Mouse (Mus musculus): ENCODE data around the gene Pdzrn3. TPM values are rescaled to one million over a fixed set of nuclear protein-coding genes. Genes with fewer than 3 reads are reported as not detected.

Gene Pdzrn3
- total RNA-seq, 2 experiments from 2014 or later, result 18.8 to 21.4 TPM

- no peak for DNase-seq (ENCODE audit: low spot score in 2 of 2)
Observed at GRCm38 (mm10) chr6:101328514-101328913, 49.2 kb downstream of the Pdzrn3 start.

GRCm38 (mm10) chr6:101327741-101328140 is 50.0 kb downstream of the Pdzrn3 start:
- no peak for DNase-seq (ENCODE audit: low spot score in 2 of 2)

- no peak for DNase-seq (ENCODE audit: low spot score in 2 of 2)
Observed at GRCm38 (mm10) chr6:101327196-101327595, 50.5 kb downstream of the Pdzrn3 start.

GRCm38 (mm10) chr6:101325842-101326639 is 51.7 kb downstream of the Pdzrn3 start:
- no peak for DNase-seq (ENCODE audit: low spot score in 2 of 2)

- DNase-seq (ENCODE audit: low spot score in 2 of 2), result no peak
Observed at GRCm38 (mm10) chr6:101322580-101322979, 55.1 kb downstream of the Pdzrn3 start.

- no peak for DNase-seq (ENCODE audit: low spot score in 2 of 2)
Observed at GRCm38 (mm10) chr6:101320386-101320785, 57.3 kb downstream of the Pdzrn3 start.

GRCm38 (mm10) chr6:101319374-101319967 is 58.2 kb downstream of the Pdzrn3 start:
- no peak for DNase-seq (ENCODE audit: low spot score in 2 of 2)

GRCm38 (mm10) chr6:101318530-101318929 is 59.2 kb downstream of the Pdzrn3 start:
- DNase-seq (ENCODE audit: low spot score in 2 of 2), result no peak

GRCm38 (mm10) chr6:101311446-101311845 is 66.3 kb downstream of the Pdzrn3 start:
- DNase-seq (ENCODE audit: low spot score in 2 of 2), result no peak

- no peak for DNase-seq (ENCODE audit: low spot score in 2 of 2)
Observed at GRCm38 (mm10) chr6:101310491-101310890, 67.2 kb downstream of the Pdzrn3 start.

GRCm38 (mm10) chr6:101307964-101308531 is 69.6 kb downstream of the Pdzrn3 start:
- DNase-seq (ENCODE audit: low spot score in 2 of 2), result peak; percentile 62 to 68

- no peak for DNase-seq (ENCODE audit: low spot score in 2 of 2)
Observed at GRCm38 (mm10) chr6:101306834-101307233, 70.9 kb downstream of the Pdzrn3 start.

- no peak for DNase-seq (ENCODE audit: low spot score in 2 of 2)
Observed at GRCm38 (mm10) chr6:101305543-101305942, 72.2 kb downstream of the Pdzrn3 start.

- DNase-seq (ENCODE audit: low spot score in 2 of 2), result no peak
Observed at GRCm38 (mm10) chr6:101303959-101304738, 73.5 kb downstream of the Pdzrn3 start.

- DNase-seq (ENCODE audit: low spot score in 2 of 2), result no peak
Observed at GRCm38 (mm10) chr6:101303501-101303900, 74.2 kb downstream of the Pdzrn3 start.

- DNase-seq (ENCODE audit: low spot score in 2 of 2), result no peak
Observed at GRCm38 (mm10) chr6:101301154-101301553, 76.5 kb downstream of the Pdzrn3 start.

GRCm38 (mm10) chr6:101299434-101299833 is 78.3 kb downstream of the Pdzrn3 start:
- no peak for DNase-seq (ENCODE audit: low spot score in 2 of 2)

- DNase-seq (ENCODE audit: low spot score in 2 of 2), result no peak
Observed at GRCm38 (mm10) chr6:101297563-101298520, 79.9 kb downstream of the Pdzrn3 start.

GRCm38 (mm10) chr6:101296997-101297396 is 80.7 kb downstream of the Pdzrn3 start:
- no peak for DNase-seq (ENCODE audit: low spot score in 2 of 2)

- DNase-seq (ENCODE audit: low spot score in 2 of 2), result no peak
Observed at GRCm38 (mm10) chr6:101296280-101296679, 81.4 kb downstream of the Pdzrn3 start.
